1 mouse cellular context compared by ENCODE assay signal in genomic region chr7:29014984-29015383, GRCm38 (mm10).
TF ChIP-seq lines count a peak whose summit lies in the region.

No protein-coding gene starts in this region.

TF ChIP-seq in CH12.LX, 34 proteins besides CTCF, POLR2A, EP300 and RAD21 (continued from another document):
- no peak for TF ChIP-seq USF2 (conservative IDR thresholded peaks at IDR 0.05; ENCODE audit: low read depth, low read length)
- TF ChIP-seq SMC3 (IDR thresholded peaks at IDR 0.05; ENCODE audit: low read depth, low read length), result no peak
- TF ChIP-seq PAX5 (IDR thresholded peaks at IDR 0.05; ENCODE audit: low read length), result no peak
- no peak for TF ChIP-seq GABPA (IDR thresholded peaks at IDR 0.05; ENCODE audit: insufficient replicate concordance, low read depth, low read length)
- TF ChIP-seq KAT2A (IDR thresholded peaks at IDR 0.05; ENCODE audit: insufficient replicate concordance, low read length), result no peak
- TF ChIP-seq MYC (IDR thresholded peaks at IDR 0.05; ENCODE audit: low read depth, low read length), result no peak
- TF ChIP-seq E2F4 (IDR thresholded peaks at IDR 0.05; ENCODE audit: insufficient replicate concordance, low read depth, low read length), result no peak
- TF ChIP-seq MAZ (IDR thresholded peaks at IDR 0.05; ENCODE audit: low read depth, low read length), result no peak
- no peak for TF ChIP-seq CHD1 (IDR thresholded peaks at IDR 0.05; ENCODE audit: low read depth, low read length)
- no peak for TF ChIP-seq TBP (conservative IDR thresholded peaks at IDR 0.05; ENCODE audit: low read depth, low read length)
- TF ChIP-seq ZMIZ1 (IDR thresholded peaks at IDR 0.05; ENCODE audit: low read depth, low read length), result no peak
- no peak for TF ChIP-seq CHD2 (IDR thresholded peaks at IDR 0.05; ENCODE audit: low read length)
- TF ChIP-seq HCFC1 (IDR thresholded peaks at IDR 0.05; ENCODE audit: low read depth, low read length), result no peak
- no peak for TF ChIP-seq MXI1 (IDR thresholded peaks at IDR 0.05; ENCODE audit: low read depth, low read length)
- TF ChIP-seq ZNF384 (IDR thresholded peaks at IDR 0.05; ENCODE audit: low read depth, low read length), result no peak
